Mouse (Mus musculus): Measurements from ENCODE around the gene Zfp775. TPM values are rescaled to one million over a fixed set of nuclear protein-coding genes. Genes with fewer than 3 reads are reported as not detected.

The Zfp775 gene
- total and polyA plus RNA-seq, 3 experiments, result 3.2 to 6.5 (median 3.5) TPM

DNA sequence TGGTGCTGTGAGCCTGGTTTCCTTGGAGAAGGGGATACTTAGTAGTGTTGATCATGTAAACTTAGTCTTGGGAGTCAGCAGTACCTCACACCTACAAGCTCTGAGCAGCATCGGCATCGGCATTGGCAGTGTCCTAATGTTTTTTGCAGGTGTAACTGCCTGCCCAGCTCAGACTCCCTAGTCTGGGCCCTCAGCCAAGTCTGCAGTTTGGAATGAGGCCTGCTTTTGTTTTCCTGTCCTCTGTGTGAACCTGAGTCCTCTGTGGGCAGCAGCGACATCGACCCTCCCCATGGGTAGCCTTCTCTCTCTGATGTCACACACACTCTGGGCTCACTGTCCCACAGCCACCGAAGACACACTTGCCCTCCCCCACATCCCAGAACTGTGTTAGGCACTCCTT is 35.6 kb upstream of the Zfp775 start:
- TF ChIP-seq MAX (IDR thresholded peaks at IDR 0.05; ENCODE audit: low read length) (no peak), EP300 (IDR thresholded peaks at IDR 0.05; ENCODE audit: low read length) (no peak)
- Histone ChIP-seq H3K79me2 (replicated peaks; ENCODE audit: control insufficient read depth, extremely low read depth, insufficient read depth, poor library complexity, severe bottlenecking) (no peaks in the 10 kb centered on the region), H3K4me1 (ENCODE audit: control insufficient read depth in 1 of 2, insufficient read depth in 2 of 2) (peaks cover 0 to 4% of the 10 kb centered on the region in 2 experiments; a peak in 1 of 4 replicates), H3K36me3 (replicated peaks in 1 of 2; ENCODE audit: control insufficient read depth in 1 of 2, insufficient read depth in 1 of 2, low read length in 1 of 2) (peaks cover 3 to 40% of the 10 kb centered on the region in 2 experiments), H3K4me3 (replicated peaks in 1 of 3; ENCODE audit: low read depth in 2 of 3, low read length in 2 of 3, poor library complexity in 1 of 3) (no peak overlapping the region), H3K27me3 (replicated peaks) (no peaks in the 10 kb centered on the region), H3K27ac (ENCODE audit: insufficient read depth, low read depth) (no peak overlapping the region), H3K9ac (ENCODE audit: insufficient read depth, low read depth) (no peak overlapping the region), H3K4me2 (ENCODE audit: insufficient read depth, low read depth, poor library complexity, severe bottlenecking) (no peak overlapping the region), H3K9me3 (replicated peaks; ENCODE audit: low read length) (peaks cover 4% of the 10 kb centered on the region)
- in situ Hi-C loops (cut with MboI; ENCODE audit: low pct_ligation_motif_present, low pct_unique_long_range_greater_than_20kb, low sequenced_read_pairs) (no loop called here), dilution Hi-C loops (cut with MboI; ENCODE audit: extremely low pct_ligation_motif_present, extremely low pct_unique_long_range_greater_than_20kb, low sequenced_read_pairs) (no loop called here)
- DNase-seq (ENCODE audit: extremely low read depth), result no peak

DNA sequence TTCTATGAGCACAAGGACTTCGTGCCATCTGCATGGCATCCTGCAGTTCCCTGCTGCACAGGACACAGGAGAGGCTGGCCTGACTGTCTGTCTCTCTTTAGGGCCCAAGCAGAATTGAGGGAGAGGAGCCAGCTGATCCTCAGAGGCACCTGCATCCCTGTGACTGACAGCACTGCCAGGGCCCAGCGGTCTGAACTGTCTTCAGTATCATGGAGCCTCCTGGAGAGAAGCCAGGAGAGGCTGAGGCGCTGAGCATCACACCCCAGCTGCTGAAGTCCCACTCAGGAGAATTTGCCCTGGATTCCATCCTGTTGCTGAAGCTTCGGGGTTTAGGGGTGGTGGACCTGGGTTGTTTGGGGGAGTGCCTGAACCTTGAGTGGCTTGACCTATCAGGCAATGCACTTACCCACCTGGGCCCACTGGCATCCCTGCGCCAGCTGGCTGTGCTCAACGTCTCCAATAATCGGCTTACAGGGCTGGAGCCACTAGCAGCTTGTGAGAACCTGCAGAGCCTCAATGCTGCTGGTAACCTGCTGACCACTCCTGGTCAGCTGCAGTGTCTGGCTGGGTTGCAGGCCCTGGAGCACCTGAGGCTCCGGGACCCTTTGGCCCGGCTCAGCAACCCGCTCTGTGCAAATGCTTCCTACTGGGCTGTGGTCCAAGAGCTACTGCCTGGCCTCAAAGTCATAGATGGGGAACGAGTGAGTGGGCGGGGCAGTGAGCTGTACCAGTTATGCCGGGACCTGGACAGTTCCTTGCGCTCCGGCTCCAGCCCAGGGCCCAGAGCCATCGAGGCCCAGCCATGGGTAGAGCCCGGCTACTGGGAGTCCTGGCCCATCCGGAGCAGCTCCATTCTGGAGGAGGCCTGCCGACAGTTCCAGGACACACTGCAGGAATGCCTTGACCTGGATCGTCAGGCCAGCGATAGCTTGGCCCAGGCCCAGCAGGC is 33.6 kb upstream of the Zfp775 start:
- H3K79me2 ChIP-seq (replicated peaks; ENCODE audit: control insufficient read depth, extremely low read depth, insufficient read depth, poor library complexity, severe bottlenecking), result no peaks in the 10 kb centered on the region
- no peak overlapping the region for H3K9ac ChIP-seq (ENCODE audit: insufficient read depth, low read depth)
- peaks cover 4% of the 10 kb centered on the region for H3K9me3 ChIP-seq (replicated peaks; ENCODE audit: low read length)
- DNase-seq (ENCODE audit: extremely low read depth), result no peak
- no peak overlapping the region for H3K27ac ChIP-seq (ENCODE audit: insufficient read depth, low read depth)
- in situ Hi-C loops (cut with MboI; ENCODE audit: low pct_ligation_motif_present, low pct_unique_long_range_greater_than_20kb, low sequenced_read_pairs), result no loop called here
- H3K27me3 ChIP-seq (replicated peaks), result no peaks in the 10 kb centered on the region
- no peak overlapping the region for H3K4me2 ChIP-seq (ENCODE audit: insufficient read depth, low read depth, poor library complexity, severe bottlenecking)
- no peak for TF ChIP-seq RAD21 (IDR thresholded peaks at IDR 0.05; ENCODE audit: low read depth, low read length)
- no peak for TF ChIP-seq PAX5 (IDR thresholded peaks at IDR 0.05; ENCODE audit: low read length)
- TF ChIP-seq CTCF (conservative IDR thresholded peaks at IDR 0.05 in 1 of 2, IDR thresholded peaks at IDR 0.05 in 1 of 2; ENCODE audit: low read depth in 2 of 2, low read length in 2 of 2), result no peak
- no peak for TF ChIP-seq HCFC1 (IDR thresholded peaks at IDR 0.05; ENCODE audit: low read depth, low read length)
- no peak for TF ChIP-seq JUN (IDR thresholded peaks at IDR 0.05; ENCODE audit: insufficient read depth, low read depth, low read length)
- no peak for TF ChIP-seq CHD2 (IDR thresholded peaks at IDR 0.05; ENCODE audit: low read length)
- TF ChIP-seq BHLHE40 (IDR thresholded peaks at IDR 0.05; ENCODE audit: low read depth, low read length), result no peak
- no peak for TF ChIP-seq MAX (IDR thresholded peaks at IDR 0.05; ENCODE audit: low read length)
- no peak for TF ChIP-seq SIN3A (IDR thresholded peaks at IDR 0.05; ENCODE audit: low read length)
- dilution Hi-C loops (cut with MboI; ENCODE audit: extremely low pct_ligation_motif_present, extremely low pct_unique_long_range_greater_than_20kb, low sequenced_read_pairs), result no loop called here
- H3K36me3 ChIP-seq (replicated peaks in 1 of 2; ENCODE audit: control insufficient read depth in 1 of 2, insufficient read depth in 1 of 2, low read length in 1 of 2), result peaks cover 3 to 36% of the 10 kb centered on the region in 2 experiments
- no peak overlapping the region for H3K4me3 ChIP-seq (replicated peaks in 1 of 3; ENCODE audit: low read depth in 2 of 3, low read length in 2 of 3, poor library complexity in 1 of 3)
- peaks cover 0 to 4% of the 10 kb centered on the region in 2 experiments; a peak in 1 of 4 replicates for H3K4me1 ChIP-seq (ENCODE audit: control insufficient read depth in 1 of 2, insufficient read depth in 2 of 2)

GRCm38 (mm10) chr6:48569065-48569807 is 32.6 kb upstream of the Zfp775 start:
- H3K9me3 ChIP-seq (replicated peaks; ENCODE audit: low read length), result peaks cover 4% of the 10 kb centered on the region
- peaks cover 3 to 32% of the 10 kb centered on the region in 2 experiments for H3K36me3 ChIP-seq (replicated peaks in 1 of 2; ENCODE audit: control insufficient read depth in 1 of 2, insufficient read depth in 1 of 2, low read length in 1 of 2)
- no peak for TF ChIP-seq SIN3A (IDR thresholded peaks at IDR 0.05; ENCODE audit: low read length)
- TF ChIP-seq CHD1 (IDR thresholded peaks at IDR 0.05; ENCODE audit: low read depth, low read length), result no peak
- no peak for TF ChIP-seq NELFE (IDR thresholded peaks at IDR 0.05; ENCODE audit: low read depth, low read length)
- no peak for TF ChIP-seq SMC3 (IDR thresholded peaks at IDR 0.05; ENCODE audit: low read depth, low read length)
- in situ Hi-C loops (cut with MboI; ENCODE audit: low pct_ligation_motif_present, low pct_unique_long_range_greater_than_20kb, low sequenced_read_pairs) (no loop called here), dilution Hi-C loops (cut with MboI; ENCODE audit: extremely low pct_ligation_motif_present, extremely low pct_unique_long_range_greater_than_20kb, low sequenced_read_pairs) (no loop called here)
- no peak overlapping the region for H3K4me2 ChIP-seq (ENCODE audit: insufficient read depth, low read depth, poor library complexity, severe bottlenecking)
- no peaks in the 10 kb centered on the region for H3K79me2 ChIP-seq (replicated peaks; ENCODE audit: control insufficient read depth, extremely low read depth, insufficient read depth, poor library complexity, severe bottlenecking)
- no peak overlapping the region for H3K9ac ChIP-seq (ENCODE audit: insufficient read depth, low read depth)
- peaks cover 0 to 6% of the 10 kb centered on the region in 2 experiments; a peak in 1 of 4 replicates for H3K4me1 ChIP-seq (ENCODE audit: control insufficient read depth in 1 of 2, insufficient read depth in 2 of 2)
- H3K27me3 ChIP-seq (replicated peaks), result no peaks in the 10 kb centered on the region
- H3K27ac ChIP-seq (ENCODE audit: insufficient read depth, low read depth), result no peak overlapping the region
- no peak for DNase-seq (ENCODE audit: extremely low read depth)
- H3K4me3 ChIP-seq (replicated peaks in 1 of 3; ENCODE audit: low read depth in 2 of 3, low read length in 2 of 3, poor library complexity in 1 of 3), result no peak overlapping the region
